ENCODE assay signal across 11 mouse cellular contexts in genomic region chr7:68148297-68149048, GRCm38 (mm10).
DNase-seq lines count a peak whose midpoint lies in the region; ATAC-seq and TF ChIP-seq lines count a peak whose summit lies in the region.
"Had no signal": no experiment of that assay in that cellular context is flagged by ENCODE, and none has a peak within 500 bp of the region (broad histone marks: within the 10 kb centered on the region; RNA-seq: fewer than 3 reads in every experiment).

No protein-coding gene starts in this region.

- WGBS in heart, postnatal 0 days, result 67% methylated on average over 20 of the region's 20 CpGs
- WGBS in liver, postnatal 0 days (ENCODE audit: insufficient replicate concordance), result 65% methylated on average over 20 of the region's 20 CpGs

- intact Hi-C loops in gastrocnemius, adult 2 months (cut with DNase I), result no loop called here

- H3K9me3 ChIP-seq in heart, postnatal 0 days (replicated peaks; ENCODE audit: control insufficient read depth, low read length), result no peaks in the 10 kb centered on the region
- no peaks in the 10 kb centered on the region for H3K9me3 ChIP-seq in liver, postnatal 0 days (ENCODE audit: low read length)

- TF ChIP-seq POLR2A in embryonic fibroblast, embryonic 13.5 days (IDR thresholded peaks at IDR 0.05; ENCODE audit: low read depth, low read length), result no peak

- no peak overlapping the region for H3K4me2 ChIP-seq in heart, postnatal 0 days (ENCODE audit: low read depth, low read length)
- H3K4me2 ChIP-seq in liver, postnatal 0 days (ENCODE audit: low read depth, low read length), result peak overlapping the region; percentile 31

- no peak overlapping the region for H3K9ac ChIP-seq in heart, postnatal 0 days (replicated peaks; ENCODE audit: low read depth, low read length)
- no peak overlapping the region for H3K9ac ChIP-seq in liver, postnatal 0 days (replicated peaks)

- peaks cover 74% of the 10 kb centered on the region for H3K4me1 ChIP-seq in heart, postnatal 0 days (ENCODE audit: control insufficient read depth, insufficient read depth)
- H3K4me1 ChIP-seq in embryonic fibroblast, embryonic 13.5 days (ENCODE audit: control insufficient read depth, insufficient read depth, low read length), result peaks cover 38% of the 10 kb centered on the region
- H3K4me1 ChIP-seq in liver, postnatal 0 days (ENCODE audit: insufficient read depth), result peaks cover 3% of the 10 kb centered on the region

- TF ChIP-seq EP300 in heart, postnatal 0 days (IDR thresholded peaks at IDR 0.05; ENCODE audit: low read depth), result no peak
- no peak for TF ChIP-seq EP300 in liver, postnatal 0 days (IDR thresholded peaks at IDR 0.05; ENCODE audit: low read depth)

- no peaks in the 10 kb centered on the region for H3K27me3 ChIP-seq in heart, postnatal 0 days (ENCODE audit: control insufficient read depth, insufficient read depth, low read length)
- no peaks in the 10 kb centered on the region for H3K27me3 ChIP-seq in liver, postnatal 0 days (ENCODE audit: insufficient read depth, low read length)

- no peak overlapping the region for H3K4me3 ChIP-seq in heart, postnatal 0 days (ENCODE audit: low read depth, low read length)
- no peak overlapping the region for H3K4me3 ChIP-seq in embryonic fibroblast, embryonic 13.5 days (ENCODE audit: insufficient read depth, low read length)
- H3K4me3 ChIP-seq in liver, postnatal 0 days (ENCODE audit: low read depth, low read length), result peak overlapping the region; percentile 11
- no peak overlapping the region for H3K4me3 ChIP-seq in gastrocnemius, adult 2 months

- H3K36me3 ChIP-seq in heart, postnatal 0 days (replicated peaks; ENCODE audit: control insufficient read depth, insufficient read depth, low read length), result no peaks in the 10 kb centered on the region; the same call in 1 of the 2 replicates
- no peaks in the 10 kb centered on the region for H3K36me3 ChIP-seq in liver, postnatal 0 days (replicated peaks; ENCODE audit: insufficient read depth, low read length)

- TF ChIP-seq CTCF in heart, postnatal 0 days (IDR thresholded peaks at IDR 0.05; ENCODE audit: low read depth), result no peak
- no peak for TF ChIP-seq CTCF in embryonic fibroblast, embryonic 13.5 days (IDR thresholded peaks at IDR 0.05; ENCODE audit: borderline replicate concordance, insufficient read depth, low read length)
- no peak for TF ChIP-seq CTCF in liver, postnatal 0 days (IDR thresholded peaks at IDR 0.05; ENCODE audit: low read depth)
- no peak for TF ChIP-seq CTCF in gastrocnemius, adult 2 months (IDR thresholded peaks at IDR 0.05)

- H3K27ac ChIP-seq in heart, postnatal 0 days (ENCODE audit: low read depth), result peak overlapping the region; percentile 22
- H3K27ac ChIP-seq in embryonic fibroblast, embryonic 13.5 days (ENCODE audit: insufficient read depth, low read length), result peak overlapping the region; percentile 76
- peak overlapping the region; percentile 68 for H3K27ac ChIP-seq in liver, postnatal 0 days (ENCODE audit: low read depth)
- H3K27ac ChIP-seq in gastrocnemius, adult 2 months, result no peak overlapping the region
- H3K27ac ChIP-seq: macrophage had no signal

- no peak for DNase-seq in heart, postnatal 0 days (ENCODE audit: low spot score)
- no peak for DNase-seq in heart, postnatal 4 days
- DNase-seq in CD4-positive, CD25-positive, alpha-beta regulatory T cell, adult 2 months (ENCODE audit: low read depth, low spot score), result peak; percentile 16
- no peak for DNase-seq in liver, postnatal 0 days
- DNase-seq in embryo, embryonic 10 days (ENCODE audit: low spot score), result no peak
- DNase-seq in gastrocnemius, adult 2 months, result no peak
- no peak for DNase-seq in cerebellum, adult 11-12 months
- DNase-seq: kidney, postnatal 14 days; right cerebral cortex, postnatal 14 days had no signal

- ATAC-seq in heart, postnatal 0 days (ENCODE audit: insufficient read depth, low read depth), result no peak
- ATAC-seq in liver, postnatal 0 days, result peak; percentile 45; the same call in 1 of the 2 replicates
